In the genomic region with DNA sequence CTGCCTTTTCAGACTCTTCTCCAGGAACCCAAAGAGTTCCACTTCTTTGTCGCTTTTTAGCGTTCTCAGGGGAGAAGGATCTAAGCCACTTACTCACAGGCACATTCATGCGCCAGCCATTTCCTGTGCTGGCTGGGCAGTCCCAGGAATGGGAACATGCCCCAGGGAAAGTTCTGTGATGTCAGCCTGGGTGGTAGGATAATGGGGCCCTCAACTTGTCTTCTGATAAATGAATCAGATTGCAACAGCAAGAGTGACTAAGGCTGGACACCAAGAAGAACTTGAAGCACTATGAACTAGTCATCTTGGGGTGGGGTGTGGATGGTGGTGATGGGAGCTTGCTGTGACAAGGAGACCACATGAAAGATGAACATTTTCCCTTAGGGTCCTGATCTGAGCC, we compare ENCODE assay signal across 23 mouse cellular contexts. TPM values are rescaled to one million over a fixed set of nuclear protein-coding genes. Genes with fewer than 3 reads are reported as not detected.
A peak's percentile ranks its signal among the peaks of the same experiment; 100 is the strongest.
DNase-seq lines count a peak whose midpoint lies in the region; ATAC-seq and TF ChIP-seq lines count a peak whose summit lies in the region.
"Had no signal": no experiment of that assay in that cellular context is flagged by ENCODE, and none has a peak within 500 bp of the region (broad histone marks: within the 10 kb centered on the region; RNA-seq: fewer than 3 reads in every experiment).

No protein-coding gene starts in this region.

- POLR2A ChIA-PET in Patski (lab: Charles Lee): interaction anchor here (0.8 kb wide), 1 partner anchor 9 kb away, joined by 3 read pairs; a partner anchor contains a TSS

- no peaks in the 10 kb centered on the region for H3K9me3 ChIP-seq in stomach, embryonic 15.5 days
- no peaks in the 10 kb centered on the region for H3K9me3 ChIP-seq in midbrain, embryonic 16.5 days (replicated peaks; ENCODE audit: control insufficient read depth, low read length, poor library complexity, severe bottlenecking)
- H3K9me3 ChIP-seq: G1E; hindbrain, embryonic 13.5 days; liver, embryonic 13.5 days; megakaryocyte, embryonic 14.5 days; midbrain, embryonic 15.5 days had no signal

- no peak for DNase-seq in gastrocnemius, adult 2 months
- DNase-seq in gastrocnemius, postnatal 25 days: no peak
- DNase-seq in 3134 (ENCODE audit: extremely low read depth, insufficient read length, low spot score) (peak; percentile 76), Patski (ENCODE audit: low read depth, low spot score) (no peak)
- DNase-seq in urinary bladder, postnatal 25 days (ENCODE audit: low spot score): no peak
- DNase-seq: cerebellum, adult 8-10 months; cerebellum, postnatal 36 days; forebrain, postnatal 0 days; gastrocnemius, postnatal 36 days; kidney, adult 18-20 months; kidney, postnatal 4 days; liver, embryonic 13.5 days; lung, adult 2 months; right cerebral cortex, adult 18-20 months; thymus, postnatal 25 days had no signal

- H3K9ac ChIP-seq in stomach, embryonic 15.5 days: no peak overlapping the region
- H3K9ac ChIP-seq in midbrain, embryonic 16.5 days (ENCODE audit: low read depth, low read length): no peak overlapping the region
- H3K9ac ChIP-seq: forebrain, postnatal 0 days; hindbrain, embryonic 13.5 days; liver, embryonic 13.5 days; midbrain, embryonic 15.5 days had no signal

- peak overlapping the region; percentile 24; the same call in 1 of the 2 replicates for H3K27ac ChIP-seq in gastrocnemius, adult 2 months
- H3K27ac ChIP-seq in stomach, embryonic 15.5 days: peak overlapping the region; percentile 33; the same call in 1 of the 2 replicates
- no peak overlapping the region for H3K27ac ChIP-seq in midbrain, embryonic 16.5 days (ENCODE audit: low read length)
- H3K27ac ChIP-seq: hindbrain, embryonic 13.5 days; liver, embryonic 13.5 days; midbrain, embryonic 15.5 days had no signal

- H3K36me3 ChIP-seq in stomach, embryonic 15.5 days: peaks cover 13% of the 10 kb centered on the region
- peaks cover 22% of the 10 kb centered on the region for H3K36me3 ChIP-seq in midbrain, embryonic 16.5 days (ENCODE audit: control insufficient read depth, insufficient read depth, low read length)

- no peak for TF ChIP-seq CTCF in gastrocnemius, adult 2 months (IDR thresholded peaks at IDR 0.05)
- no peak for TF ChIP-seq CTCF in Patski (IDR thresholded peaks at IDR 0.05)

- H3K27me3 ChIP-seq in Patski: no peaks in the 10 kb centered on the region
- H3K27me3 ChIP-seq in stomach, embryonic 15.5 days (replicated peaks): no peaks in the 10 kb centered on the region
- no peaks in the 10 kb centered on the region for H3K27me3 ChIP-seq in midbrain, embryonic 16.5 days (ENCODE audit: control insufficient read depth, insufficient read depth, low read depth, low read length)
- H3K27me3 ChIP-seq: CH12.LX; hindbrain, embryonic 13.5 days; liver, embryonic 13.5 days; midbrain, embryonic 15.5 days had no signal

- H3K4me2 ChIP-seq in stomach, embryonic 15.5 days: no peak overlapping the region
- H3K4me2 ChIP-seq in midbrain, embryonic 16.5 days (ENCODE audit: low read length): no peak overlapping the region
- H3K4me2 ChIP-seq: hindbrain, embryonic 13.5 days; liver, embryonic 13.5 days; midbrain, embryonic 15.5 days had no signal

- H3K4me1 ChIP-seq in stomach, embryonic 15.5 days: no peaks in the 10 kb centered on the region; the same call in 1 of the 2 replicates
- peaks cover 2% of the 10 kb centered on the region; the same call in 1 of the 2 replicates for H3K4me1 ChIP-seq in midbrain, embryonic 16.5 days (ENCODE audit: control insufficient read depth, insufficient read depth, low read length)

- in situ Hi-C loops in Patski (cut with MboI; ENCODE audit: low pct_unique_long_range_greater_than_20kb): loop anchor here (5.0 kb wide), 1 partner anchor 34 kb away; no protein-coding TSS in a partner anchor

- no peak overlapping the region for H3K4me3 ChIP-seq in gastrocnemius, adult 2 months
- no peak overlapping the region for H3K4me3 ChIP-seq in stomach, embryonic 15.5 days (replicated peaks)
- H3K4me3 ChIP-seq in midbrain, embryonic 16.5 days (ENCODE audit: low read depth, low read length): no peak overlapping the region
- H3K4me3 ChIP-seq: hindbrain, embryonic 13.5 days; liver, embryonic 13.5 days; megakaryocyte, embryonic 14.5 days; midbrain, embryonic 15.5 days; myocyte had no signal

- CTCF ChIA-PET in Patski (lab: Charles Lee): interaction anchor here (1.3 to 2.0 kb wide), 2 partner anchors 8 to 71 kb away, joined by 3 to 6 read pairs; no protein-coding TSS in a partner anchor

- peak; percentile 31 for ATAC-seq in Patski
- no peak for ATAC-seq in stomach, embryonic 15.5 days (ENCODE audit: insufficient read depth, low FRiP score, low read depth)
- ATAC-seq in midbrain, embryonic 16.5 days: no peak
- ATAC-seq: midbrain, embryonic 15.5 days had no signal

- intact Hi-C loops in gastrocnemius, adult 2 months (cut with DNase I): no loop called here

- 88% methylated on average over 3 of the region's 3 CpGs for WGBS in stomach, embryonic 15.5 days
- WGBS in midbrain, embryonic 16.5 days: 93% methylated on average over 3 of the region's 3 CpGs

RNA-seq across cellular contexts. Expression of a gene that starts 9.6 kb away (rescaled TPM):
- total RNA-seq in gastrocnemius, adult 2 months (2021): 10 to 100 TPM; 26.6 to 34.6 TPM
- total RNA-seq in gastrocnemius, postnatal 25 days (2021): 10 to 100 TPM; 13.8 to 31.7 TPM
- 13.6 TPM for polyA plus RNA-seq in Patski (2021)
- 16.8 and 17.1 TPM in 2 replicates for polyA plus RNA-seq in stomach, embryonic 15.5 days (2015; fragmentation: Nextera tagmentation; extraction: Ambion mirVana)
- 12.3 and 13.2 TPM in 2 replicates for polyA plus RNA-seq in midbrain, embryonic 16.5 days (2015; fragmentation: Nextera tagmentation; extraction: Ambion mirVana)

RNA-seq across cellular contexts. Expression of a gene that starts 51.2 kb away (rescaled TPM):
- 100 to 1,000 TPM; 253 to 301 TPM for total RNA-seq in gastrocnemius, adult 2 months (2021)
- 100 to 1,000 TPM; 243 to 260 TPM for total RNA-seq in gastrocnemius, postnatal 25 days (2021)
- polyA plus RNA-seq in Patski (2021): 189 TPM
- 805 and 953 TPM in 2 replicates for polyA plus RNA-seq in stomach, embryonic 15.5 days (2015; fragmentation: Nextera tagmentation; extraction: Ambion mirVana)
- polyA plus RNA-seq in midbrain, embryonic 16.5 days (2015; fragmentation: Nextera tagmentation; extraction: Ambion mirVana): 551 and 555 TPM in 2 replicates
